Mouse (Mus musculus) midbrain, embryonic 11.5 days (tissue): Measurements from ENCODE around the gene Il15ra. TPM values are rescaled to one million over a fixed set of nuclear protein-coding genes. Genes with fewer than 3 reads are reported as not detected.
"Not testable (repeated sequence)": the region's sequence is repeated elsewhere in the genome, so short reads cannot be mapped to it uniquely, and the experiment has no call there.

Source experiments
- ATAC-seq: fragments of 200-750 bp; cut with Nextera tagmentation; 2 replicates; pipeline ENCODE4 v1.8.0; 2017; ENCODE audit warnings: moderate TSS enrichment, moderate library complexity; ENCODE audit not compliant: low FRiP score
- DNase-seq: peaks from one replicate; pipeline ENCODE4 v3.0.0; 2015; ENCODE audit warnings: low spot score; ENCODE audit errors: missing footprints
- H3K27ac ChIP-seq: fragments of 300-500 bp; sonication (generic); 2 replicates; pipeline ENCODE4 v1.5.1; 2014; ENCODE audit warnings: low read depth, low read length
- H3K27me3 ChIP-seq: fragments of 300-500 bp; sonication (generic); 2 replicates; pipeline ENCODE4 v1.6.1; 2014; ENCODE audit warnings: mild to moderate bottlenecking, low read length, moderate library complexity, mixed read lengths; ENCODE audit not compliant: control insufficient read depth, insufficient read depth
- H3K36me3 ChIP-seq: fragments of 300-500 bp; sonication (generic); 2 replicates; pipeline ENCODE4 v1.6.1; 2014; ENCODE audit warnings: mild to moderate bottlenecking, low read length, moderate library complexity, mixed read lengths; ENCODE audit not compliant: control insufficient read depth, insufficient read depth
- H3K4me1 ChIP-seq: fragments of 300-500 bp; sonication (generic); 2 replicates; pipeline ENCODE4 v1.6.1; 2014; ENCODE audit warnings: low read length; ENCODE audit not compliant: control insufficient read depth, insufficient read depth
- H3K4me2 ChIP-seq: fragments of 300-500 bp; sonication (generic); 2 replicates; pipeline ENCODE4 v1.6.1; 2014; ENCODE audit warnings: mild to moderate bottlenecking, moderate library complexity
- H3K4me3 ChIP-seq: fragments of 300-500 bp; sonication (generic); 2 replicates; pipeline ENCODE4 v1.5.1; 2014; ENCODE audit warnings: low read depth, low read length
- H3K9ac ChIP-seq: fragments of 300-500 bp; sonication (generic); 2 replicates; pipeline ENCODE4 v1.6.1; 2014; ENCODE audit warnings: low read length
- H3K9me3 ChIP-seq: fragments of 300-500 bp; sonication (generic); 2 replicates; pipeline ENCODE4 v1.6.1; 2016; ENCODE audit warnings: low read length; ENCODE audit not compliant: control insufficient read depth
- WGBS: fragments of 180-500 bp; shearing (Covaris S2); extraction: QIAGEN DNeasy Blood & Tissue Kit; methylation state at CpG from one replicate; pipeline ENCODE4 v1.1.7; 2014; 5-methylcytosine and 5-hydroxymethylcytosine counted together
- polyA plus RNA-seq: library from polyadenylated mRNA; unstranded; fragments of >200 nt; fragmentation: Nextera tagmentation; extraction: Ambion mirVana; gene quantifications from 2 replicates; pipeline ENCODE4 v1.2.1, GENCODE M21; 2014

Il15ra gene
- polyA plus RNA-seq, 1 experiment from 2014 or later, result 0.87 TPM

DNA sequence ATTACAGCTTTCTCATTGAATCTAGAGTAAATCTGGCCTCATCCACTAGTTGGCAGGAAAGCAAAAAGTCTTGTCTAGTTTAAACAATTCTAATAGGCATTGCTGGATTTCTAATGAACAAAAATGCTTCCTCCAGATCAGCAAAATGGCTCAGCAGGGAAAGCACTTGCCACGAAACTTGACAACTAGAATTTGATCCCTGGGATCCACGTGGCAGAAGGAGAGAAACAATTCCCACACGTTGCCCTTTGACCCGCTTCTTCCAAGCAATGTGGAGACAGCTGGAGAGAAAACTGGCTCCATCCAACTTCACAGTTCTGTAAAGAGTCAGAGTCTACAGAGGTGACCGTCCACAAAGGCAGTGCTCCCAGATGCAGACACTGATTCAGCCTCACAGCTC, 6.1 kb upstream of the Il15ra start:
- H3K27ac ChIP-seq, result no peak overlapping the region
- WGBS, result 68% methylated on average over 5 of the region's 5 CpGs
- no peaks in the 10 kb centered on the region for H3K36me3 ChIP-seq
- no peak overlapping the region for H3K4me2 ChIP-seq
- H3K4me3 ChIP-seq, result no peak overlapping the region
- H3K27me3 ChIP-seq, result no peaks in the 10 kb centered on the region
- H3K9me3 ChIP-seq, result no peaks in the 10 kb centered on the region
- H3K4me1 ChIP-seq, result no peaks in the 10 kb centered on the region
- DNase-seq (no peak), ATAC-seq (no peak)
- H3K9ac ChIP-seq, result no peak overlapping the region

DNA sequence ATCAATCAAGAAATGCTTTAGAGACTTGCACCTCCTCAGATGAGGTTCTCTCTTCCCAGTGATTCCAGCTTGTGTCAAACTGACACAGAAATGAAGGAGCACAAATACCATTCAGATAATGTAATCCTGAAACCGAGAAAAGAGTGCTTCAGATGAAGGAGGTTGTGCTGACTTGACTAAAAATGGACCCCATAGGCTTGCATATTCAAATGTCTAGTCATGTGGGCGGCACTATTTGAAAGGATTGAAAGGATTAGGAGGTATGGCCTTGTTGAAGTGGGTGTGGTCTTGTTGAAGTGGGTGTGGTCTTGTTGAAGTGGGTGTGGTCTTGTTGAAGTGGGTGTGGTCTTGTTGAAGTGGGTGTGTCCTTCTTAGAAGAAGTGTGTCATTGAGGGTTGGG, 5.2 kb upstream of the Il15ra start:
- Histone ChIP-seq H3K9ac (no peak overlapping the region), H3K9me3 (no peaks in the 10 kb centered on the region), H3K27me3 (no peaks in the 10 kb centered on the region), H3K36me3 (no peaks in the 10 kb centered on the region), H3K4me2 (no peak overlapping the region), H3K4me1 (no peaks in the 10 kb centered on the region), H3K4me3 (no peak overlapping the region), H3K27ac (no peak overlapping the region)
- WGBS, result 81% methylated on average over 2 of the region's 2 CpGs
- ATAC-seq, result no peak
- no peak for DNase-seq

DNA sequence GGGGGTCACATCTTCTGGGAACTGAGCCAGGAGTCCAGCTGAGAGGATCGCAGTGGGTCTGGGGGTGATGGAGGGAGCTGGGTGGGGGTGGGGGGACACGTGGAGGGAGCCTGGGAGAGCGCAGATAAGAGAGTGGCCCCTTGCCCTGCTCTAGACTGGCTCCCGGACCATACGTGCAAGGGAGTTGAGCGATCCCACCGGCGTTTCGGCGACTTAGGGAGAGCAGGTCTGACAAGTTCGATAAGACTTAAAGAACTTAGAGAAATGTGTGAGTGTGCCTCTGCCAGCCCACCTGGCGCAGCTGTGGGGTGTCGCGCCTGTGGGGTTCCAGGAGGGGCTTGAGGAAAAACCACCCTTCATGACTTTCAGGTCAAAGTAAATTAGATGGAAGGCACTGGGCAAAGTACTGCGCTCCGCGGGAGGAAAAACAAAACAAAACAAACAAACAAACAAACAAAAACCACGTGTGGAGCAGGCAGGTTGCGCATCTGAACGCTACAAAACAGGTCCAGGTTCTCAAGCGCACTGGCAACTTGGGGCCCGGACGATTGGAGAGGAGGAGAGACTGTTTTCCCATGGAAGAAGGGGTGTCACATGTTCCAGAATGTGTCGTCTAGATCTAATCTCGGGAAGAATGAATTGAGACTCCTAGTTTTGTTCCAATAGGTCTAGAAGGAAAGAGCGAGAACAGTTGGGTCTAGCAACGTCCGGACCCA, 1.1 kb downstream of the Il15ra start:
- peaks cover 6% of the 10 kb centered on the region for H3K4me1 ChIP-seq
- DNase-seq (peak; percentile 89), ATAC-seq (peak; percentile 71)
- no peak overlapping the region for H3K27ac ChIP-seq
- H3K9me3 ChIP-seq, result no peaks in the 10 kb centered on the region
- H3K4me2 ChIP-seq, result peak overlapping the region; percentile 98
- peak overlapping the region; percentile 65 for H3K9ac ChIP-seq
- H3K27me3 ChIP-seq, result peaks cover 13% of the 10 kb centered on the region
- WGBS, result 5% methylated on average over 28 of the region's 28 CpGs
- H3K36me3 ChIP-seq, result no peaks in the 10 kb centered on the region
- peak overlapping the region; percentile 54 for H3K4me3 ChIP-seq

DNA sequence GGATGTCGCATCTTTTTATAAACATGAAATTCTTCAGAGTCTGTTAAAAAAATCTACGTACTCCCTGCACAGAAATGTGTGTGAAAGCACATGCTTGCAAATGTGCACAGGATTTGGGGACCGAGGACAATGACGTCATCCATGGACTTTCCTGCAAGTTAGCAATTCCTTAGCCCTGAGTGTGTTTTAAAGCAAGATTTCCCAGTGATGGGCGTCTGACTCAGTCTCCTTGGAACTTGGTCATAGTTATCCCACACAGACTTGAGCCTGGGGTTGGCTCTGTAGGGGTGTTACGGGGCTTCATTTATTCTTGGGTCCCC, 1.6 kb downstream of the Il15ra start:
- Histone ChIP-seq H3K27ac (no peak overlapping the region), H3K9ac (no peak overlapping the region), H3K9me3 (no peaks in the 10 kb centered on the region), H3K4me3 (no peak overlapping the region), H3K36me3 (no peaks in the 10 kb centered on the region), H3K4me1 (peaks cover 6% of the 10 kb centered on the region), H3K4me2 (peak overlapping the region; percentile 98), H3K27me3 (peaks cover 13% of the 10 kb centered on the region)
- DNase-seq, result peak; percentile 92
- no peak for ATAC-seq
- 42% methylated on average over 6 of the region's 6 CpGs for whole genome bisulfite sequencing

DNA sequence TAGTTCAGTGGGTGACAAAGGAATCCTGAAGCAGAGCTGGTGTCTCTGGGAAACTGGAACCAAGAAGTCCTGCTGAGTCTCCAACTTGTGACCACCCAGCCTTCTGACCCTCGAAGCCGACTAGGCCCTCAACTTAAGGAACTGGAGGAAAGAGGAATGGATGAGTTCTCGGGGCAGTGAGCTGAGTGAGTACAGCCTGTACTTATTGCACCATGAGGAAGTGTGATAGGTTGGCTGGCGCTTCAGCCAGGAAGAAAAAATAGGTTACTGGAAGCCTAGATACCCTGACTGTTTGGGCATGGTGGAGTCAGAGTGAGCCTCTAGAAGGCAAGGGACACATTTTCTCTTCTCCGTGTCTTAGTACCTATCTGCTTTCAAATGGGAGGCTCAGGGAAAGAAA, 3.4 kb downstream of the Il15ra start:
- Histone ChIP-seq H3K36me3 (no peaks in the 10 kb centered on the region), H3K27me3 (peaks cover 13% of the 10 kb centered on the region), H3K4me1 (peaks cover 6% of the 10 kb centered on the region), H3K27ac (no peak overlapping the region), H3K4me2 (no peak overlapping the region), H3K9ac (no peak overlapping the region), H3K9me3 (no peaks in the 10 kb centered on the region), H3K4me3 (no peak overlapping the region)
- WGBS, result 79% methylated on average over 5 of the region's 5 CpGs
- DNase-seq, result no peak
- ATAC-seq, result no peak

DNA sequence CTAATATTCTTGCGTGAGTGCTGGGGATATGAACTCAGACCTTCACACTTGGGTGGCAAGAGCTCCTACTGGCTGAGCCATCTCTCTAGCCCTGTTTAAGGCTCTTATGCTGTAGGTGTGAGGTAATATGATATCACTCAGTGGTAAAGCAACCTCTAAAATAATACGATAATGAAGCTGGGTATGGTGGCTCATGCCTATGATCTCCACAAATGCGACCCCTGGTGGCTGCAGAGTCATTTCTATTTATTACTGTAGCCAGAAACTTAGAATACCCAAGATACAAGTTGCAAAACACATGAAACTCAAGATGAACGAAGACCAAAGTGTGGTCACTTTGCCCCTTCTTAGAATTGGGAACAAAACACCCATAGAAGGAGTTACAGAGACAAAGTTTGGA, 5.0 kb downstream of the Il15ra start:
- H3K4me2 ChIP-seq, DNase-seq, H3K4me1 ChIP-seq, H3K9ac ChIP-seq, H3K9me3 ChIP-seq, H3K27ac ChIP-seq, H3K36me3 ChIP-seq, H3K4me3 ChIP-seq, ATAC-seq: not testable (repeated sequence)
- WGBS, result 62% methylated on average over 4 of the region's 4 CpGs
- peaks cover 13% of the 10 kb centered on the region for H3K27me3 ChIP-seq

DNA sequence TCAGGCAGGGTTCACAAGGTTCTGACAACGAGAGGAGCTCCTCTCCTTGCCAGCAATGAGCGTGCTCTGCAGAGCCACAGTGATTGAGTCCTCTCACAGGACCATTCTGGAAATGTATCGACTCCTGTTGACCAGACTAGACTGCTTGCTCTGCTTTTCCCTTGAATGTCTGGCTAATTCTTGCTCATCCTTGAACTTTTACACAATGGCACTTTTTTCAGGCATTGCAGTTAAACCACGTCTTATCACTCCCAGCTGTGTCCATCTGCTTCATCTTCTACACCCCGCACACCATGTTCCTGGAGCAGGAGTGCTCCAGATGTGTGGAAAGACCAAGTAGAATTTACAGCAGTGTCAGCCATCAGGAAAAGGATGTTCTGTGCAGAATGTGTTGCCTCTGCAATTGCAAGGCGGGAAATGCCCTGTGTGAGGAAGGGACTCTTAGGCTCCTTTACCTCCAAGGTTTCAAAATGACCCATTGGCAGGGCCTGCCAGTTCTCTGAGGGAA, 7.4 kb downstream of the Il15ra start:
- no peak overlapping the region for H3K4me3 ChIP-seq
- no peak for ATAC-seq

DNA sequence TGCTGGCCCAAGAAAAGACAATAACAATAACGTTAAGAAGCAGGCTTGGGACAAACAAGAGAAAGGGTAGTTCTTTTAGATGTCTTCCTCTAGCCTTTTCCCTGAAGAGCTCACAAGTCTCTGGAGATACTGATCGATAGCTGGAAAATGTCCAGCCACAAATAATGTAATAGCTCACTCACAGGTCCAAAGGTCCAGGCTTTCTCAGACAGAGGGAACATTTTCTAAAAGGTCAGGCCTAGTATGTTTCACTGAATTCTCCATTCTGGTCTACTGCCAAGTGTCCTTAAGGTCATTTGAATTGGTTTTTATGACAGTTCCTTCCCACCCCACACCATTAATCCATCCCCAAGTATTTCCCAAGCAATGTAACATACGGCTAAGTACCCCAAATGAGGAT, 7.9 kb downstream of the Il15ra start:
- H3K9ac ChIP-seq, result no peak overlapping the region
- H3K9me3 ChIP-seq, result no peaks in the 10 kb centered on the region
- DNase-seq (no peak), ATAC-seq (no peak)
- no peaks in the 10 kb centered on the region for H3K4me1 ChIP-seq
- WGBS, result 75% methylated on average over 3 of the region's 3 CpGs
- no peak overlapping the region for H3K27ac ChIP-seq
- H3K27me3 ChIP-seq, result no peaks in the 10 kb centered on the region
- H3K4me3 ChIP-seq, result no peak overlapping the region
- no peak overlapping the region for H3K4me2 ChIP-seq
- no peaks in the 10 kb centered on the region for H3K36me3 ChIP-seq

More for the DNA sequence above, 7.4 kb downstream of the Il15ra start:
- WGBS, result 90% methylated on average over 6 of the region's 6 CpGs
- no peaks in the 10 kb centered on the region for H3K36me3 ChIP-seq
- no peak overlapping the region for H3K9ac ChIP-seq
- DNase-seq, result no peak
- no peak overlapping the region for H3K4me2 ChIP-seq
- H3K9me3 ChIP-seq, result no peaks in the 10 kb centered on the region
- H3K27ac ChIP-seq, result no peak overlapping the region
- H3K27me3 ChIP-seq, result no peaks in the 10 kb centered on the region
- no peaks in the 10 kb centered on the region for H3K4me1 ChIP-seq

DNA sequence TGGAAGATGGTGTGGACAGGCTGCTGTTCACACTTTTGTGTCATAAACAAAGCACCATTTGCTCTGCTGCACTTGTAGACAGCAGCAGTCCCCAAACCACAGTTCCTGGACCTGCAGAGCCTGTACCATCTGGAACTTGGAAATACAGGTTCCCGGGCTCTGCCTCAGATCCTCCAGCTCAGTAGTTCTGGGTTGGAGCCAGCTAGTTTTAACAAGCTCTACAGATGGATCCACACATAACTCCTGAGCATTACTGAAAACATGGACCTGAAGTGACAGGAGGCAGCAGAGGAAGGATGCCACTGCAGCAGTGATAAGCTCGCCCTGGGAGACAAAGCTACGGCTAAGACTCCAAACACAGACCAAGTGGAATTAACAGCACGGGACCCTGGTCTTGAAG, 9.4 kb downstream of the Il15ra start:
- Histone ChIP-seq H3K9ac (no peak overlapping the region), H3K27me3 (no peaks in the 10 kb centered on the region), H3K4me1 (no peaks in the 10 kb centered on the region), H3K9me3 (no peaks in the 10 kb centered on the region), H3K4me3 (no peak overlapping the region), H3K27ac (no peak overlapping the region), H3K4me2 (no peak overlapping the region), H3K36me3 (no peaks in the 10 kb centered on the region)
- ATAC-seq (no peak), DNase-seq (no peak)
- 89% methylated on average over 4 of the region's 4 CpGs for WGBS
